Mouse (Mus musculus): ENCODE measurements around the gene Zbtb18. TPM values are rescaled to one million over a fixed set of nuclear protein-coding genes. Genes with fewer than 3 reads are reported as not detected.

The Zbtb18 gene
- polyA plus RNA-seq, 1 experiment from 2014 or later: 15.4 TPM

DNA sequence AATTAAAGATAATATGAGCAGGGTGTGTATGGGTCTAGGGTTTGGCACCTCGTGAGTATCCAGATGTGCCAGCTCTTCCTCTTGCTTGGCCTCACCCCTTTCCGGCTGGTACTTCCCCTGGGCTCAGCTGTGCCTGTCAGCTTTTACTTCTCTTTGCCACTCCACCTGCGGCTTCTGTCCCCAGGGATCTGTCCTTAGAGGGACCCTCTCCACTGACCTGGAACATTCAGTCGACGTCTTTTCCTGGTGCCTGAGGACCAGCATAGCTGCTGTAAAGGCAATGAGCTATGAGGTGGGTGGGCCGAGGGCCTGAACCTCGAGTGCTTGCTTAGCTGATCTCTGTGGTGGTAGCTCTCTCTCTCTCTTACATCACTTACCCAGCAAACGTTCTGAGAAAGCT is 25.0 kb downstream of the Zbtb18 start:
- Histone ChIP-seq H3K4me3 (ENCODE audit: low read length) (no peak overlapping the region), H3K27ac (ENCODE audit: low read depth, low read length) (no peak overlapping the region), H3K9me3 (ENCODE audit: control insufficient read depth, low read length) (no peaks in the 10 kb centered on the region), H3K27me3 (replicated peaks; ENCODE audit: control insufficient read depth, insufficient read depth, low read length) (no peaks in the 10 kb centered on the region), H3K9ac (ENCODE audit: low read depth, low read length) (no peak overlapping the region), H3K4me1 (ENCODE audit: control insufficient read depth, insufficient read depth, low read depth, low read length) (no peaks in the 10 kb centered on the region), H3K36me3 (ENCODE audit: control insufficient read depth, insufficient read depth, low read length) (no peaks in the 10 kb centered on the region), H3K4me2 (ENCODE audit: low read length) (no peak overlapping the region)
- no peak for ATAC-seq
- WGBS: 59% methylated on average over 8 of the region's 8 CpGs

DNA sequence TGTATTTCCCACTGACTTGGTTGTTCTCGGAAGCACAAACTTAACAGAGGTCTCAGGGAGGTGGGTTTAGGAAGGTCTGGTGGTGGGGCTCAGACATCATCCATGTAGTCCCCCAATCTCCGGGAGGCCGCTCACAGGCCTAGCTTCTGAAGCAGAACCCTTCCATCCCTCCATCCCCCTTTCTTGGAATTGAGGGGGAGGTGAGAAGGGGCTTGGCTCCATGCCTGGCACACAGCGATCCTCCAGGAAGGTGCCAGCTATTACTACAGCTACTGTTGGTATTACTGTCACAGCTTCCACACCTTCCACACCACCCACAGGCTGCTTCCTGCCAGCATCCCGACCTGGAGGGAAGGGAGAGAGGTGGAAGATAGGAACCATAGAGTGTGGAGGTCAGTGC is 26.3 kb downstream of the Zbtb18 start:
- Histone ChIP-seq H3K9me3 (ENCODE audit: control insufficient read depth, low read length) (no peaks in the 10 kb centered on the region), H3K4me2 (ENCODE audit: low read length) (no peak overlapping the region), H3K27ac (ENCODE audit: low read depth, low read length) (no peak overlapping the region), H3K36me3 (ENCODE audit: control insufficient read depth, insufficient read depth, low read length) (no peaks in the 10 kb centered on the region), H3K4me1 (ENCODE audit: control insufficient read depth, insufficient read depth, low read depth, low read length) (no peaks in the 10 kb centered on the region), H3K27me3 (replicated peaks; ENCODE audit: control insufficient read depth, insufficient read depth, low read length) (no peaks in the 10 kb centered on the region), H3K9ac (ENCODE audit: low read depth, low read length) (no peak overlapping the region), H3K4me3 (ENCODE audit: low read length) (no peak overlapping the region)
- 86% methylated on average over 5 of the region's 5 CpGs for WGBS
- no peak for ATAC-seq

DNA sequence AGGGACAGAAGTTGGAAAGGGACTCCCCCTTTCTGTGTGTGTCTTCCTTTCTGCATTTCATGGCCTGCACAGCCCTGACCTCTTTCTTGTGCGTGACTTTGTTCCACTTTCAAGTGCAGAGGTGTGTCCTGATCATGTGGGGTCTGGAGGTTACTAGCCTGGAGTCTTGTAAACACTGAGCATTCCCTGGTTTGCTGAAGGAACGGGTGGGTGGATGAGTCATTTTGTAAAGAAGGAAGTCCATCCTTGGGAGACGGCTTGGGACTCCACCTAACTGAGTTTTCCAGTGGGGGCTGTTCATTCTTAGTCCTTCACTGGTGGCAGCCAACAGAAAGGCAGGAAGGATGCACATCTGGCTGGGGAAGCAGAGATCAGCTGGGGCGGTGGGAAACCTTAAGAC is 27.9 kb downstream of the Zbtb18 start:
- H3K4me2 ChIP-seq (ENCODE audit: low read length): no peak overlapping the region
- H3K27ac ChIP-seq (ENCODE audit: low read depth, low read length): no peak overlapping the region
- no peak for ATAC-seq
- no peaks in the 10 kb centered on the region for H3K36me3 ChIP-seq (ENCODE audit: control insufficient read depth, insufficient read depth, low read length)
- no peak overlapping the region for H3K4me3 ChIP-seq (ENCODE audit: low read length)
- no peaks in the 10 kb centered on the region for H3K9me3 ChIP-seq (ENCODE audit: control insufficient read depth, low read length)
- H3K27me3 ChIP-seq (replicated peaks; ENCODE audit: control insufficient read depth, insufficient read depth, low read length): no peaks in the 10 kb centered on the region
- 76% methylated on average over 4 of the region's 4 CpGs for WGBS
- H3K4me1 ChIP-seq (ENCODE audit: control insufficient read depth, insufficient read depth, low read depth, low read length): no peaks in the 10 kb centered on the region
- H3K9ac ChIP-seq (ENCODE audit: low read depth, low read length): no peak overlapping the region

DNA sequence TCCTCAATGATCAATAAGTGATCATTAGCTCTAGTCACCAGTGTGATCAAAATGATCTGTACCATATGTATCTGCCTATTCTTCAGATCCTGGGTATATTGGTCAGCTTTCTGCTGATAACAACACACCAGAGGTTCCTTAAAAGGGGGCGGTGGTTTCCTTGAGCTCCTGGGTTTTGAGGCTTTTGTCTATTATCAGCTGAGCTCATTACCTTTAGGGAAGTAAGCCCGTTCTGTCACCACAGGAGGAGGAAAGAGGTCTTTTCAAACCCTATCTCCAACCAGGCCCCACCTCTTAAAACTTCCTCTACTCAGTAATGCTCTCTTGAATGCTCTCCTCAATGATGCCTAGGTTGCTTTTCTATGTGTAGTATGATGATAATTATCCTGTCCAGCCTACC is 28.8 kb downstream of the Zbtb18 start:
- H3K9ac ChIP-seq (ENCODE audit: low read depth, low read length): no peak overlapping the region
- ATAC-seq: no peak
- WGBS: 81% methylated on average over 2 of the region's 2 CpGs
- H3K9me3 ChIP-seq (ENCODE audit: control insufficient read depth, low read length): no peaks in the 10 kb centered on the region
- H3K36me3 ChIP-seq (ENCODE audit: control insufficient read depth, insufficient read depth, low read length): no peaks in the 10 kb centered on the region
- no peak overlapping the region for H3K4me3 ChIP-seq (ENCODE audit: low read length)
- H3K4me2 ChIP-seq (ENCODE audit: low read length): no peak overlapping the region
- no peaks in the 10 kb centered on the region for H3K27me3 ChIP-seq (replicated peaks; ENCODE audit: control insufficient read depth, insufficient read depth, low read length)
- H3K4me1 ChIP-seq (ENCODE audit: control insufficient read depth, insufficient read depth, low read depth, low read length): no peaks in the 10 kb centered on the region
- H3K27ac ChIP-seq (ENCODE audit: low read depth, low read length): no peak overlapping the region

DNA sequence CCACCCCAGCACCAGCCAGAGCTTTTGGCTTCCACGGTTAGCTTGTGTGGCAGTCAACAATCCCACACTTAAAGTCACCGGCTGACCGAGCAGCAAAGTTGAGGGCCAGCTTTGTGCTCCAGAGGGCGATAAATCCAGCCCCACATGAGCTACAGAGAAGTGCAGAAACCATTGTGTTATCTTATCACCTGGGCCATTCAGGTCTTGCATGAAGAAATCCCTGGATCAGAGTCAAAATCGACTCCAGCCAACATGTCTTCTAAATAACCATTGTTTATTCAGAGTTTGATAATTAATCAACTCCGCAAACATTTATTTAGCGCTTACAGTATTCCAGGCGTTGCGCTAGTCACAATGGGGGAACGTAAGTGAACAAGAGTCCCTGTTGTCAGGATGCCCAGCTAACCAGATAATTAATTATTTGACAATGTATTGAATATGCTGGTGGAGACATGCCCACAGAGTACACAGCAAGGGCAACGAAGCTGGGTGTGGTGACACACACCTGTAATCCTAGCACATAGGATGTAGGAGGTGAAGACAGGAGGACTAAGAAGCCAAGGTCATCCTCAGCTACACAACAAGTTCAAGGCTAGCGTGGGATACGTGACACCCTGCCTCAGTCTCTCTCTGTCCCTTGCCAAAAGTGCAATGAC is 33.5 kb downstream of the Zbtb18 start:
- Histone ChIP-seq H3K9ac (ENCODE audit: low read depth, low read length) (no peak overlapping the region), H3K27me3 (replicated peaks; ENCODE audit: control insufficient read depth, insufficient read depth, low read length) (no peaks in the 10 kb centered on the region), H3K9me3 (ENCODE audit: control insufficient read depth, low read length) (no peaks in the 10 kb centered on the region), H3K4me3 (ENCODE audit: low read length) (no peak overlapping the region), H3K27ac (ENCODE audit: low read depth, low read length) (no peak overlapping the region), H3K4me1 (ENCODE audit: control insufficient read depth, insufficient read depth, low read depth, low read length) (no peaks in the 10 kb centered on the region), H3K36me3 (ENCODE audit: control insufficient read depth, insufficient read depth, low read length) (no peaks in the 10 kb centered on the region), H3K4me2 (ENCODE audit: low read length) (no peak overlapping the region)
- no peak for ATAC-seq
- 81% methylated on average over 13 of the region's 13 CpGs for WGBS

DNA sequence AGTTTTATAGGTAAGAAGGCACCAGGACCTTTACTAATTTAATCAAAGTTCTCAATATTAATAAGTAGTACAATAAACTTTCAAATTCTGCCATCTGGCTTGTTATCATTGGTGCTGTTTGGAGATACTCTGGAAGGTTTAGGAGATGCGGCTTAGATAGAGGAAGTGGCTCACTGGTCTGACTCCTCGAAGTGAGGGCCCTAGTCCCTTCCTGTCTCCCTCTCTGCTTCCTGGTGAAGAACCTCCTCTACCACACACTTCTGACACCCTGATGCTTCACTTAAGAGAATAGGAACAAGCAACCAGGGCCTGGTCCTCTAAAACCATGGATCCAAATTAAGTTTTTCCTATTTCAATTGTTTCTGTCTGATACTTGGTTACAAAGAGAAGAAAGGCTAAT is 36.4 kb downstream of the Zbtb18 start:
- Histone ChIP-seq H3K9me3 (ENCODE audit: control insufficient read depth, low read length) (no peaks in the 10 kb centered on the region), H3K4me2 (ENCODE audit: low read length) (no peak overlapping the region), H3K36me3 (ENCODE audit: control insufficient read depth, insufficient read depth, low read length) (no peaks in the 10 kb centered on the region), H3K27me3 (replicated peaks; ENCODE audit: control insufficient read depth, insufficient read depth, low read length) (no peaks in the 10 kb centered on the region), H3K4me3 (ENCODE audit: low read length) (no peak overlapping the region), H3K4me1 (ENCODE audit: control insufficient read depth, insufficient read depth, low read depth, low read length) (no peaks in the 10 kb centered on the region), H3K27ac (ENCODE audit: low read depth, low read length) (no peak overlapping the region), H3K9ac (ENCODE audit: low read depth, low read length) (no peak overlapping the region)
- 79% methylated on average over 2 of the region's 2 CpGs for WGBS
- ATAC-seq: no peak

DNA sequence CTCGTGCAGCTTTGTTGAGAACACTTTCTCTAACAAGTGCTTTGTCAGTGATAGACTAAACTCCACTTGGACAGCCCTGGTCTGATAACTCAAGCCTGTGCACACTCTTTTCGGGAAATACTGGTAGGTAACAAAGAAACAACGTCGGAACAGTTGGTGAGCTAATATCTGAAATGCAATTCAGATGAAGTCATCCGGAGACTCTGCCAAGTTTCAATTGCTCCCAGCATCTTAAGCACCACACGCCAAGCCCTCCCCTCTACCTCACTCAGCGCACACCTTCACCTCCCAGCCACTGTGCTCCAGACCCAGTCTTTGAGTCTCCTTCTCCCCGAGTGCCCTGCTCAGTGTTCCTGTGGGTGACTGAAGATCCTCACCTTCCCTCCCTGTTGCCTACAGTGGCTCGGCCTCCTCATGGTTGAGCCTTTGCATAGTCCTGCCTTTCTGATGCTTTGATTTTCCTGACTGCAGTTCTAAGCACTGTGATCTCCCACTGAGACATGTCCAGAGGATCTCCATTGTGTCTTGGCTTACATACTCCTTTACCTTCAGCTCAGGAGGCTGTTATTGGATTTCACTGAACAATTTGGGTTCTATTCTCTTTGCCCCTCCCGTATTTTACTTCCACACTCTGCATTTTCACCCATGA is 37.3 kb downstream of the Zbtb18 start:
- WGBS: 70% methylated on average over 10 of the region's 10 CpGs
- H3K4me2 ChIP-seq (ENCODE audit: low read length): no peak overlapping the region
- no peaks in the 10 kb centered on the region for H3K4me1 ChIP-seq (ENCODE audit: control insufficient read depth, insufficient read depth, low read depth, low read length)
- H3K9me3 ChIP-seq (ENCODE audit: control insufficient read depth, low read length): no peaks in the 10 kb centered on the region
- no peaks in the 10 kb centered on the region for H3K36me3 ChIP-seq (ENCODE audit: control insufficient read depth, insufficient read depth, low read length)
- H3K27ac ChIP-seq (ENCODE audit: low read depth, low read length): no peak overlapping the region
- H3K9ac ChIP-seq (ENCODE audit: low read depth, low read length): no peak overlapping the region
- H3K4me3 ChIP-seq (ENCODE audit: low read length): no peak overlapping the region
- no peaks in the 10 kb centered on the region for H3K27me3 ChIP-seq (replicated peaks; ENCODE audit: control insufficient read depth, insufficient read depth, low read length)
- no peak for ATAC-seq

DNA sequence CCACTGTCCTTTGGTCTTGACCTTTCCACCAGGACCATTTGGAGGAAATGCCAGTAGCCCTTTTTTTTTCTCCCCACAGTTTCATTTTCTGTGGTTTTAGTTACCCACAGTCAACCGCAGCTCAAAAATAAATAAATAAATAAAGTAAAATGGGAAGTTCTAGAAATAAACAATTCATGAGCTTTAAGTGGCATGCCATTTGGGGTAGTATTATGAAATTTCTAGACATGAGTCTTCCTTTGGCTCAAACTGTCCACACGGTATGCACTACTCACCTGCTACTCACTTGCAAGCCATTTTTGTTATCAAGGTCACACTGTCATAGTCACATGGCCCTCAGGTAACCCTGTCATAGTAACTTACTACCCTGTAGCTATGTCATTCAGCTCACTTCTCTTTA is 41.5 kb downstream of the Zbtb18 start:
- Histone ChIP-seq H3K4me1 (ENCODE audit: control insufficient read depth, insufficient read depth, low read depth, low read length) (no peaks in the 10 kb centered on the region), H3K9ac (ENCODE audit: low read depth, low read length) (no peak overlapping the region), H3K4me3 (ENCODE audit: low read length) (no peak overlapping the region), H3K9me3 (ENCODE audit: control insufficient read depth, low read length) (no peaks in the 10 kb centered on the region), H3K4me2 (ENCODE audit: low read length) (no peak overlapping the region), H3K36me3 (ENCODE audit: control insufficient read depth, insufficient read depth, low read length) (no peaks in the 10 kb centered on the region), H3K27me3 (replicated peaks; ENCODE audit: control insufficient read depth, insufficient read depth, low read length) (no peaks in the 10 kb centered on the region), H3K27ac (ENCODE audit: low read depth, low read length) (no peak overlapping the region)
- ATAC-seq: no peak
- WGBS: 94% methylated on average over 2 of the region's 2 CpGs

DNA sequence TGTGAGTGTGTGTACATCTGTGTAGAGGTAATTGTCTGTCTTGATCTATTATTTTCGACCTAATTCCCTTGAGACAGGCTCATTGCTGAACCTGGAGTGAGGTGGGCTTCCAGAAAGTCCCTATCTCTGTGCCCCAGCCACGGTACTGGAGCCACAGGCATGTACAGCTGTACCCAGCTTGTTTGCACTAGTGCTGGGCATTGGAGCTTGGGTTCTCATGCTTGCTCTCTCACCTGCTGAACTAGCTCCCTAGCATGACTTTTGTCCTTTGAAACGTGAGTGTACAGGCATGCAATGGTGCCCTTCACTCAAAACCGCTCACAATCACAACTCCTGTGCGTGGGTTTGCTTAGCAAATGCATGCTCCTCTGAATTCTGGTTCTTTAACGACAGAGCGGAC is 42.1 kb downstream of the Zbtb18 start:
- no peak overlapping the region for H3K27ac ChIP-seq (ENCODE audit: low read depth, low read length)
- no peak overlapping the region for H3K4me3 ChIP-seq (ENCODE audit: low read length)
- WGBS: 59% methylated on average over 7 of the region's 7 CpGs
- H3K36me3 ChIP-seq (ENCODE audit: control insufficient read depth, insufficient read depth, low read length): no peaks in the 10 kb centered on the region
- H3K4me1 ChIP-seq (ENCODE audit: control insufficient read depth, insufficient read depth, low read depth, low read length): no peaks in the 10 kb centered on the region
- no peak for ATAC-seq
- H3K9ac ChIP-seq (ENCODE audit: low read depth, low read length): no peak overlapping the region
- no peak overlapping the region for H3K4me2 ChIP-seq (ENCODE audit: low read length)
- no peaks in the 10 kb centered on the region for H3K9me3 ChIP-seq (ENCODE audit: control insufficient read depth, low read length)
- no peaks in the 10 kb centered on the region for H3K27me3 ChIP-seq (replicated peaks; ENCODE audit: control insufficient read depth, insufficient read depth, low read length)

All from hindbrain, embryonic 16.5 days (tissue).